15 mouse cellular contexts compared by ENCODE assay signal in the genomic region with DNA sequence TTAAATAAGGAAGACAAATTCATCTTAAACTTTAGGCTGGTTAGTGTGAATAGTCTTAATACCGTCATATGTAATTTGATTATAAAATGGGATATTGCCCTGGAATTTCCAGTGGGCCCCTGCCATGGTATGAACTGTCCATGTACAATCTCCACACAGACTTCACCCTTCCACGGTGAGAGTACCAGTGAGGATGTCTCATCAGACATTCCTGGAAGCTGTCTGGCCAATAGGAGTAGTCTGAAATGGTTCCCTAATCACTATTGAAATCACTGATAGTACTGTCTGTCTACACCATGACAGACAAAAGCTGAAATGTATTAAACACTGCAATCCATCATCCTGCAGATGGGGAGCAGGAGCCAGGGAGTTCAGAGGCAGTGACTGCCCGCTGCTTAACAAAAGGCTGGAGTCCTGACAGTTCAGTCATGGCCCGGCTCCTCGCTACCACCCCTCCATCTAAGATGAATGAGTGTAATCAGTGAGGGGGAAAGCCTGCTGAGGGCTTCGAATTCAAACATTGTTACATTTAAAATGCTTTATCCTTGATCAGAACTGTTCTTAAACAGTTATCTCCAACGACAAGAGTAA. TPM values are rescaled to one million over a fixed set of nuclear protein-coding genes. Genes with fewer than 3 reads are reported as not detected.
DNase-seq lines count a peak whose midpoint lies in the region; ATAC-seq lines count a peak whose summit lies in the region.
"Had no signal": no experiment of that assay in that cellular context is flagged by ENCODE, and none has a peak within 500 bp of the region (broad histone marks: within the 10 kb centered on the region; RNA-seq: fewer than 3 reads in every experiment).

No protein-coding gene starts in this region.

- peak; percentile 67 for DNase-seq in Muller cell, postnatal 12 days (ENCODE audit: inconsistent ontology term)
- peak; percentile 66 for DNase-seq in embryo, embryonic 10.5 days (ENCODE audit: low spot score)
- DNase-seq in hindbrain, embryonic 14.5 days (ENCODE audit: low spot score): no peak
- DNase-seq in ovary, adult 18-20 months (ENCODE audit: low spot score): no peak
- no peak for DNase-seq in frontal cortex, postnatal 25 days (ENCODE audit: low spot score in 2 of 2)
- no peak for DNase-seq in adrenal gland, postnatal 10 days
- DNase-seq: cerebellum, adult 11 months; gastrocnemius, postnatal 25 days; kidney, adult 2 months; right cerebral cortex, postnatal 14 days had no signal

- peak overlapping the region; percentile 17; the same call in 1 of the 2 replicates for H3K4me2 ChIP-seq in hindbrain, embryonic 14.5 days (replicated peaks)
- H3K4me2 ChIP-seq in midbrain, embryonic 15.5 days: no peak overlapping the region
- H3K4me2 ChIP-seq: heart, embryonic 13.5 days; liver, embryonic 12.5 days had no signal

- H3K9me3 ChIP-seq in hindbrain, embryonic 14.5 days (ENCODE audit: control insufficient read depth, low read length): no peaks in the 10 kb centered on the region
- no peaks in the 10 kb centered on the region for H3K9me3 ChIP-seq in midbrain, embryonic 15.5 days
- H3K9me3 ChIP-seq: heart, embryonic 13.5 days; liver, embryonic 12.5 days; megakaryocyte, embryonic 14.5 days had no signal

- ATAC-seq in hindbrain, embryonic 14.5 days (ENCODE audit: low FRiP score): peak; percentile 82; the same call in 1 of the 2 replicates
- peak; percentile 43; the same call in 1 of the 2 replicates for ATAC-seq in midbrain, embryonic 15.5 days (replicated peaks)
- ATAC-seq: CD4-positive, CD25-positive, alpha-beta regulatory T cell, adult 4 months; liver, embryonic 12.5 days had no signal

- no peak overlapping the region for H3K9ac ChIP-seq in hindbrain, embryonic 14.5 days
- no peak overlapping the region for H3K9ac ChIP-seq in midbrain, embryonic 15.5 days
- H3K9ac ChIP-seq: heart, embryonic 13.5 days; liver, embryonic 12.5 days had no signal

- peaks cover 29% of the 10 kb centered on the region for H3K4me1 ChIP-seq in hindbrain, embryonic 14.5 days (replicated peaks; ENCODE audit: control insufficient read depth, insufficient read depth, low read length)
- H3K4me1 ChIP-seq in midbrain, embryonic 15.5 days: peaks cover 18% of the 10 kb centered on the region
- H3K4me1 ChIP-seq: heart, embryonic 13.5 days; liver, embryonic 12.5 days; megakaryocyte, embryonic 14.5 days had no signal

- H3K27ac ChIP-seq in hindbrain, embryonic 14.5 days: peak overlapping the region; percentile 56; the same call in 1 of the 2 replicates
- H3K27ac ChIP-seq in midbrain, embryonic 15.5 days: no peak overlapping the region
- H3K27ac ChIP-seq: heart, embryonic 13.5 days; liver, embryonic 12.5 days had no signal

- no peak overlapping the region for H3K4me3 ChIP-seq in hindbrain, embryonic 14.5 days (replicated peaks; ENCODE audit: low read length)
- H3K4me3 ChIP-seq in midbrain, embryonic 15.5 days: no peak overlapping the region
- H3K4me3 ChIP-seq: heart, embryonic 13.5 days; liver, embryonic 12.5 days; megakaryocyte, embryonic 14.5 days had no signal

- no peaks in the 10 kb centered on the region for H3K27me3 ChIP-seq in hindbrain, embryonic 14.5 days (ENCODE audit: control insufficient read depth, insufficient read depth, low read length)
- H3K27me3 ChIP-seq in midbrain, embryonic 15.5 days (replicated peaks): no peaks in the 10 kb centered on the region
- H3K27me3 ChIP-seq: heart, embryonic 13.5 days; liver, embryonic 12.5 days; megakaryocyte, embryonic 14.5 days had no signal

- no peaks in the 10 kb centered on the region for H3K36me3 ChIP-seq in hindbrain, embryonic 14.5 days (replicated peaks; ENCODE audit: control insufficient read depth, insufficient read depth)
- no peaks in the 10 kb centered on the region for H3K36me3 ChIP-seq in midbrain, embryonic 15.5 days (replicated peaks)
- H3K36me3 ChIP-seq: heart, embryonic 13.5 days; liver, embryonic 12.5 days had no signal

- WGBS in hindbrain, embryonic 14.5 days: 11% methylated on average over 7 of the region's 7 CpGs
- WGBS in midbrain, embryonic 15.5 days: 22% methylated on average over 7 of the region's 7 CpGs

RNA-seq across cellular contexts. Expression of gene Dach1, which starts 14.6 kb away (rescaled TPM):
- polyA plus RNA-seq in hindbrain, embryonic 14.5 days (2014; fragmentation: Nextera tagmentation; extraction: Ambion mirVana): 23.5 and 24.7 TPM in 2 replicates
- polyA plus RNA-seq in midbrain, embryonic 15.5 days (2015; fragmentation: Nextera tagmentation; extraction: Ambion mirVana): 8.9 and 9.4 TPM in 2 replicates
- total RNA-seq in adrenal gland, postnatal 10 days (2021): 10 to 100 TPM in 1 of 2 experiments, 1 to 10 TPM in 1; 8.9 to 13.0 TPM
- polyA plus RNA-seq: CD4-positive, CD25-positive, alpha-beta regulatory T cell, adult 4 months had no signal

Comparison
In these comparisons a context has a peak if more than half of its experiments do, and no peak if none do; other contexts are left out.
1. DNase-seq: peak in Muller cell, postnatal 12 days (single experiment) and embryo, embryonic 10.5 days (single experiment); none in hindbrain, embryonic 14.5 days (single experiment), ovary, adult 18-20 months (single experiment), frontal cortex, postnatal 25 days (0 of 2) and adrenal gland, postnatal 10 days (single experiment).